ENCODE assay signal across 27 mouse cellular contexts in the genomic region with DNA sequence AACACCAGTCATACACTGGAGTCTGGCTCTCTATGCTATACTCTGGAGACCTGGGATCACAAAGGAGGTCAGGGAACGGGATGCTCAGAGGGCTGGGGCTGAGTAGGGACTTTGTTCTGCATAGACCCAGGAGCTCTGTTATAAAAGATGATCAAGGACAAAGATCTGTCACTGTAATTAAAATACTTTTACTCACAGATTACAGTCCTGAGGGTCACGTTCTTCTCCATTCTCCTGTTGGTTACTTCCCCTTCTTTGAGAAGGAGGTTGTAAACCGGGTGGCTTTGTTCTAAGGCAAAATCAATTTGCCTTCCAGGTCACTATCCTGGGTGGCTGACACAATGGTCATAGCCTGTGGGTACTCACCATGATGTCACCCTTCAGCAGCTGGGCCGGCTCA.
"Had no signal": no experiment of that assay in that cellular context is flagged by ENCODE, and none has a peak within 500 bp of the region (broad histone marks: within the 10 kb centered on the region; RNA-seq: fewer than 3 reads in every experiment).

No protein-coding gene starts in this region.

- H3K4me2 ChIP-seq: heart, embryonic 12.5 days; hindbrain, embryonic 12.5 days; hindbrain, embryonic 14.5 days; intestine, embryonic 15.5 days; limb, embryonic 12.5 days; liver, embryonic 11.5 days; liver, embryonic 13.5 days had no signal

- H3K27ac ChIP-seq: gastrocnemius, adult 2 months; heart, embryonic 10.5 days; hindbrain, embryonic 10.5 days; hindbrain, embryonic 12.5 days; hindbrain, embryonic 14.5 days; intestine, embryonic 15.5 days; left cerebral cortex, adult 2 months; limb, embryonic 10.5 days; limb, embryonic 12.5 days; liver, embryonic 13.5 days had no signal

- DNase-seq: gastrocnemius, adult 2 months; gastrocnemius, postnatal 10 days; gastrocnemius, postnatal 25 days; heart, adult 18-20 months; heart, postnatal 10 days; heart, postnatal 4 days; kidney, adult 18-20 months; kidney, adult 8-10 months; kidney, postnatal 10 days; kidney, postnatal 25 days; kidney, postnatal 4 days; layer of hippocampus, adult 9-11 months; liver; liver, embryonic 13.5 days had no signal

- H3K27me3 ChIP-seq: heart, embryonic 12.5 days; hindbrain, embryonic 12.5 days; intestine, embryonic 15.5 days; limb, embryonic 12.5 days; liver, embryonic 13.5 days had no signal

- H3K9ac ChIP-seq: heart, embryonic 12.5 days; hindbrain, embryonic 12.5 days; hindbrain, embryonic 14.5 days; intestine, embryonic 15.5 days; limb, embryonic 12.5 days; liver, embryonic 13.5 days had no signal

- H3K36me3 ChIP-seq: hindbrain, embryonic 12.5 days; liver, embryonic 13.5 days had no signal

- H3K4me1 ChIP-seq: limb, embryonic 10.5 days; limb, embryonic 12.5 days; liver, embryonic 13.5 days had no signal

- H3K9me3 ChIP-seq: heart, embryonic 10.5 days; heart, embryonic 12.5 days; hindbrain, embryonic 10.5 days; hindbrain, embryonic 12.5 days; intestine, embryonic 15.5 days; limb, embryonic 10.5 days; limb, embryonic 12.5 days; liver, embryonic 13.5 days had no signal

- H3K4me3 ChIP-seq: gastrocnemius, adult 2 months; heart, embryonic 10.5 days; heart, embryonic 12.5 days; hindbrain, embryonic 10.5 days; hindbrain, embryonic 12.5 days; intestine, embryonic 15.5 days; left cerebral cortex, adult 2 months; limb, embryonic 10.5 days; limb, embryonic 12.5 days; liver, embryonic 13.5 days had no signal

- ATAC-seq: hindbrain, embryonic 16.5 days; inflammation-experienced regulatory T-cells, adult 6 months; intestine, embryonic 15.5 days; intestine, postnatal 0 days had no signal
